Mouse (Mus musculus) spleen, adult 2 months (tissue): Measurements from ENCODE around the gene Zfp771. TPM values are rescaled to one million over a fixed set of nuclear protein-coding genes. Genes with fewer than 3 reads are reported as not detected.

Source experiments
- DNase-seq, 2 experiments: peaks; one replicate each; pipeline versions ENCODE4 v3.0.0 to v3.0.0-alpha.2; 2012 to 2021; ENCODE audit warnings: low spot score in 2 of 2, low read depth in 1 of 2
- H3K27ac ChIP-seq: fragments of 200-500 bp; 2 replicates; pipeline ENCODE4 v1.5.1; 2012; ENCODE audit warnings: low read length, inconsistent platforms; ENCODE audit not compliant: insufficient read depth
- H3K27me3 ChIP-seq: fragments of 200-500 bp; 2 replicates; pipeline ENCODE4 v1.6.1; 2012; ENCODE audit warnings: mild to moderate bottlenecking, moderate library complexity, low read length, inconsistent platforms; ENCODE audit not compliant: control insufficient read depth, insufficient read depth
- H3K36me3 ChIP-seq: fragments of 200-500 bp; 2 replicates; pipeline ENCODE4 v1.6.1; 2012; ENCODE audit warnings: mild to moderate bottlenecking, low read length, inconsistent platforms; ENCODE audit not compliant: control insufficient read depth, insufficient read depth
- H3K4me1 ChIP-seq: fragments of 200-500 bp; 2 replicates; pipeline ENCODE4 v1.6.1; 2011; ENCODE audit warnings: inconsistent platforms; ENCODE audit not compliant: control insufficient read depth, insufficient read depth, insufficient read length
- H3K4me3 ChIP-seq: fragments of 200-500 bp; 2 replicates; pipeline ENCODE4 v1.5.1; 2011; ENCODE audit warnings: mild to moderate bottlenecking, inconsistent platforms; ENCODE audit not compliant: insufficient read depth, insufficient read length; ENCODE audit errors: extremely low read depth
- CTCF ChIP-seq: fragments of 200-500 bp; IDR thresholded peaks from 2 replicates; pipeline ENCODE4 v1.5.1; 2011; ENCODE audit warnings: mild to moderate bottlenecking, inconsistent platforms; ENCODE audit not compliant: insufficient read depth, insufficient read length, insufficient replicate concordance; ENCODE audit errors: extremely low read depth
- POLR2A ChIP-seq: fragments of 200-500 bp; IDR thresholded peaks from 2 replicates; pipeline ENCODE4 v1.6.1; 2011; ENCODE audit warnings: low read depth, low read length, inconsistent platforms
- WGBS: fragments of 180-500 bp; shearing (Covaris S2); methylation state at CpG from one replicate; pipeline ENCODE4 v1.1.7; 2018; 5-methylcytosine and 5-hydroxymethylcytosine counted together
- polyA plus RNA-seq: library from polyadenylated mRNA; depleted of rRNA; stranded (reverse); fragments of >200 nt; gene quantifications from 2 replicates; pipeline ENCODE4 v1.2.3, GENCODE M21; 2012

Gene Zfp771
- polyA plus RNA-seq, 1 experiment = 35.6 TPM

DNA sequence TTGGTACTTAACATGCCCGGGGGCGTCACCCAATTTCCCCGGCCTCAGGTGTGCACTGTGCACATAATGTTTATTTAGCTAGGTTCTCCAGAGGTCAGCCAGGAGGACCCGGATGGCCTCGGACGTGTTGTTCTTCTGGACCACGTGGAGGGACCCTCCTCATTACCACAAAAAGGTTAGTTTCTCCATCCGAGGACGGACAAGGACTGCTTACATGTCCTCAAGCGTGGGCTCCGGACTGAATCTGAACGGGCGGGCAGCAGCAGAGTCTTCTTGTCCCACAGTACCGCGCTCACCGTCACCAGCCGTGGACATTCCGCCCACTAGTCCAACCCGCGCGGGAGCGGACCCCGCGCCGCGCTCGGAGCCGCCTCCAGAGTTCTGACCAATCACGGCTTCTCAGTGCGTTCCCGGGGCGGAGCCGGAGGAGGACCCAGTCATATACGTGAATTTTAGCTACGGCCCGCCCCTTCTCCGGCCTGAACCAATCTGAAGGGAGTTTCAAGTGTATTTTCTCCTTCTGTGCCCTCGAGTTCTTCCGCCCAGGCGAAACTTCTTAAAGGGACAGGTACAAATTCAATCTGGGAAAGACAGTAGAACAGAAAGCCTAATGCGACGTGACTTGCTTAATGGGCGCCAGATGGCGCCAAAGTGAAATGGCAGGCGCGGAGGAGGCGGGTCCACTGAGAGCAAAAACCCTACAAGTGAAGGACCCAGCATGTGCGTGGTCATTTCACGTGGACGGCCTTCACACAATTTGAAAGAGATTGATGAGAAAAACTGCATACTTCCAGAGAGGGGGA lies 16.4 kb downstream of the Zfp771 start, which contains the start of gene Dctpp1:
Gene Dctpp1 (minus strand): TSS at position 401 of the 803 bp plus-strand sequence.
- TF ChIP-seq POLR2A = no peak; the same call in 1 of the 2 replicates
- TF ChIP-seq CTCF = peak; percentile 77; the same call in 1 of the 2 replicates
- WGBS = under 1% methylated on average over 50 of the region's 50 CpGs

DNA sequence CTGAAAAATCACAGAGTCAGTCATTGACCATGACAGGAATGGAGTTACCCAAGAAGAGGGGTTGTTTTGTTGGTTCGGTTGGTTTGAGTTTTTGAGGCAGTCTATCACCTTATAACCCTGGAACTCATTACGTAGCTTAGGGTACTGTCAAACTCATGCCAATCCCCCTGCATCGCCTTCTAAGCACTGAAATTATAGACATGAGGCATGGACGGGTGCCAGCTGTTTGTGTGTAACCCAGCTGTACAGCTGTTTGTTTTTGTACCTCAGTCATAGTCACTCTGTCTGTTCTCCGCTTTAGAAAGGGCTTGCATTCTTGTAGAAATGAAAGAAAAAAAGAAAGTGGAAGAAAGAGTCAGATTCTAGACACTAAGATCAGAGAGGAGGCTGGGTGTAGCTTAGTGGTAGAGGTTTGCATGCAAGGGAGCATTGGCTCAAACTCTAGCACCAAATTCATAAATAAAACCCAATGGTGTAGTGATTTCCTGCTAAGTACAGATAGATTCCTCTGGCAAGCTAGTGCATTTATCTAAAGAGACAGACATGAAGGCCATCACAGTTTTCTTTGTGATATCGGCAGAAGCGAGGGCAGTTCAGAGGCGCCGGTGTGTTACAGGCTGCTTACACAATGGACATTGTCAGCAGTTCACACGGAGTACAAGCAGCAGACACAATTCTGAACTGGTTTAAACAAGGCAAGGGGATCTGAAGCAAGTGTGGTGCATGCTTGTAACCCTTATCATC lies 18.3 kb downstream of the Zfp771 start:
- DNase-seq = no peak
- TF ChIP-seq CTCF (no peak), POLR2A (no peak)
- WGBS = 84% methylated on average over 10 of the region's 10 CpGs
- Histone ChIP-seq H3K36me3 (no peaks in the 10 kb centered on the region), H3K4me3 (no peak overlapping the region), H3K27me3 (no peaks in the 10 kb centered on the region), H3K4me1 (no peaks in the 10 kb centered on the region; the same call in 1 of the 2 replicates), H3K27ac (no peak overlapping the region)

More for the DNA sequence above, 16.4 kb downstream of the Zfp771 start, which contains the start of gene Dctpp1:
- Histone ChIP-seq H3K27ac (peak within 1 kb of the TSS; percentile 48), H3K4me3 (peak within 1 kb of the TSS; percentile 90), H3K4me1 (no peaks in the 10 kb centered on the region; the same call in 1 of the 2 replicates), H3K36me3 (no peaks in the 10 kb centered on the region), H3K27me3 (no peaks in the 10 kb centered on the region)
- DNase-seq = peak; percentile 97 to 98

DNA sequence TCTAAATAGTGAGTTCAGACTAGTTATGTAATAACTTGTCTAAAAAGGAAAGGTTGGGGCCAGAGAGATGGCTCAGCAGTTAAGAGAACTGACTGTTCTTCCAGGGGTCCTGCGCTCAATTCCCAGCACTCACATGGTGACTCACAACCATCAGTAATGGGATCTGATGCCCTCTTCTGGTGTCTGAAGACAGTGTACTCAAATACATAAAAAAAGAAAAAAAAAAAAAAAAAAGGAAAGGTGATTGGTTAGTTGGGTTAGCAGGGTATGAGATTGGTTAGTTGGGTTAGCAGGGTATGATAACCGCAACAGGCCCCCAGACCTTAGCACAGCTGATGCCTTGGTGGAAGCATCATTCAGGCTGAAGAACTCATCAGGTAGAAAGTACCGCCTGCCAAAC lies 19.5 kb downstream of the Zfp771 start:
- Histone ChIP-seq H3K4me3 (no peak overlapping the region), H3K27me3 (no peaks in the 10 kb centered on the region), H3K36me3 (no peaks in the 10 kb centered on the region), H3K27ac (no peak overlapping the region), H3K4me1 (no peaks in the 10 kb centered on the region; the same call in 1 of the 2 replicates)
- 91% methylated on average over 3 of the region's 3 CpGs for WGBS
- no peak for DNase-seq
- TF ChIP-seq CTCF (no peak), POLR2A (no peak)

DNA sequence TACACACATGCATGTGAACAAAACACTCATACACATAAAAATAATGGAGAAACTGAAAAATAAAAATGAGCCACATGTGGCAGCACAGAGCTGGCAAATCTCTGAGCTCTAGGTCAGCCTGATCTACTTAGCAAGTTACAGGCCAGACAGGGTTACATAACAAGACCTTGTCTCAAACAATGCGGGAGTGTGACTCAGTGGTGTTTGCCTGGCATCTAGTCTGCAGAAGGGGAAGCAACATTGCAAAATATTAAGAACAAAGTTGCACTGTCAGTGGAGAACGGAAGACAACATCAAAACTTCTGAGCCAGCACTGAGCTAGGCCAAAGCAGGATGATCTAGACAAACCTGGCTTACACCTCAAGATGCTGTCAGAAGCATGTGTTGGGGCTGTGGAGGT lies 26.2 kb downstream of the Zfp771 start:
- no peak overlapping the region for H3K27ac ChIP-seq
- DNase-seq = no peak
- H3K4me1 ChIP-seq = peaks cover 13% of the 10 kb centered on the region; the same call in 1 of the 2 replicates
- 0 out of 2 replicates have a peak, but pooled peaks cover 2% of the 10 kb centered on the region for H3K36me3 ChIP-seq
- no peaks in the 10 kb centered on the region for H3K27me3 ChIP-seq
- no peak overlapping the region for H3K4me3 ChIP-seq
- 70% methylated on average over 2 of the region's 2 CpGs for WGBS
- TF ChIP-seq CTCF = no peak
- no peak for TF ChIP-seq POLR2A

DNA sequence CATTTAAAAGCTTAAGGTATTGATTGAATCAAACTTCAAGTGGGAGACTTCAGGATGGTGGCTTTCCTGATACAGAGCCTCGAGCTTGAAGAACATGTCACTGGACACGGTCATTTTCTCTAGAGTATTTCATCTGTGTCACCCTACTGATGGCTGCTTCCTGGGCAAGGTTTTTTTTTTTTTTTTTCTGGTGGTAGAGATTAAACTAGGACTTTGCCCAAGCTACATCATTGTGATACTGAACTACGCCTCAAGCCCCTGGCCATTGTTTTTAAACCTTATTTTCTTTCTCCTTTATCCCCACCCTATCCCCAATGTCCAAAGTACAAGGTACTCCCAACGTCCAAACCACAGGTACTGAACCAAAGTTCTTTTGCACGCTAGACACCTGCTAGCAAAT lies 26.6 kb downstream of the Zfp771 start:
- H3K4me1 ChIP-seq = peaks cover 13% of the 10 kb centered on the region; the same call in 1 of the 2 replicates
- H3K36me3 ChIP-seq = 0 out of 2 replicates have a peak, but pooled peaks cover 2% of the 10 kb centered on the region
- 79% methylated on average over 5 of the region's 5 CpGs for WGBS
- H3K27ac ChIP-seq = no peak overlapping the region
- DNase-seq = no peak
- no peak for TF ChIP-seq POLR2A
- H3K4me3 ChIP-seq = no peak overlapping the region
- H3K27me3 ChIP-seq = no peaks in the 10 kb centered on the region

DNA sequence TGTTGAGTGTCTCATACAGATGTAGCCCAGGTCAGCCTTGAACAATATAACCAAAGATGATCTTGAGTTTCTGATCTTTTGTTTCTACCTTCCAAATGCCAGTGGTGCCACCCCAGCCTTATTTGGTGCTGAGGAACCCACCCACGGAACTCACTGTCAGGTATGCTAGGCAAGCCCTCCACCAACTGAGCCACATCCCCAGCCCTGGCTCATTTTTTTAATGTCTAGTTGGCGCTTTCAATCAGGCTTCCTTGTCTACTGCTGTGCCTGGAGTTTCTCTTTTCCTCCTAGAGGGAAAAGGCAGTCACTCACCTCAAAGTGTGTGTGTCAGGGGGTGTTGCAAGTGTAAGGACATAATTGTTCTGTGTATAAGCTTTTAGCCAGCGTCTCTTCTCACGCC lies 27.0 kb downstream of the Zfp771 start:
- no peak for DNase-seq
- Histone ChIP-seq H3K27ac (no peak overlapping the region), H3K36me3 (0 out of 2 replicates have a peak, but pooled peaks cover 2% of the 10 kb centered on the region), H3K4me3 (no peak overlapping the region), H3K27me3 (no peaks in the 10 kb centered on the region), H3K4me1 (peaks cover 13% of the 10 kb centered on the region; the same call in 1 of the 2 replicates)
- TF ChIP-seq CTCF (no peak), POLR2A (no peak)
- WGBS = 93% methylated on average over 4 of the region's 4 CpGs
